In genomic region chr2:170657821-170658221, GRCm38 (mm10) we compare ENCODE assay signal across 13 mouse cellular contexts. TPM values are rescaled to one million over a fixed set of nuclear protein-coding genes. Genes with fewer than 3 reads are reported as not detected.
DNase-seq lines count a peak whose midpoint lies in the region; ATAC-seq and TF ChIP-seq lines count a peak whose summit lies in the region.
"Had no signal": no experiment of that assay in that cellular context is flagged by ENCODE, and none has a peak within 500 bp of the region (broad histone marks: within the 10 kb centered on the region; RNA-seq: fewer than 3 reads in every experiment).

No protein-coding gene starts in this region.

- no peak overlapping the region for H3K27ac ChIP-seq in embryonic facial prominence, embryonic 14.5 days (replicated peaks; ENCODE audit: low read depth, low read length)
- no peak overlapping the region for H3K27ac ChIP-seq in hindbrain, postnatal 0 days
- peak overlapping the region; percentile 75 for H3K27ac ChIP-seq in neural tube, embryonic 13.5 days (replicated peaks)

- WGBS in embryonic facial prominence, embryonic 14.5 days, result 6% methylated on average over 7 of the region's 7 CpGs
- WGBS in hindbrain, postnatal 0 days, result 3% methylated on average over 7 of the region's 7 CpGs
- WGBS in neural tube, embryonic 13.5 days, result 2% methylated on average over 7 of the region's 7 CpGs

- no peaks in the 10 kb centered on the region for H3K27me3 ChIP-seq in embryonic facial prominence, embryonic 14.5 days (replicated peaks; ENCODE audit: control insufficient read depth, insufficient read depth, low read length)
- no peaks in the 10 kb centered on the region for H3K27me3 ChIP-seq in hindbrain, postnatal 0 days (ENCODE audit: insufficient read depth, low read length)
- no peaks in the 10 kb centered on the region for H3K27me3 ChIP-seq in neural tube, embryonic 13.5 days
- H3K27me3 ChIP-seq: megakaryocyte, embryonic 14.5 days had no signal

- peak overlapping the region; percentile 27 for H3K4me2 ChIP-seq in embryonic facial prominence, embryonic 14.5 days (ENCODE audit: low read depth, low read length)
- H3K4me2 ChIP-seq in hindbrain, postnatal 0 days (ENCODE audit: low read depth, low read length), result 0 out of 2 replicates have a peak overlapping the region, but pooled peaks have one; percentile 5
- peak overlapping the region; percentile 24 for H3K4me2 ChIP-seq in neural tube, embryonic 13.5 days
- H3K4me2 ChIP-seq: liver, embryonic 11.5 days had no signal

- H3K4me1 ChIP-seq in embryonic facial prominence, embryonic 14.5 days (ENCODE audit: control insufficient read depth, insufficient read depth, low read length), result peaks cover 10% of the 10 kb centered on the region
- no peaks in the 10 kb centered on the region for H3K4me1 ChIP-seq in hindbrain, postnatal 0 days (ENCODE audit: insufficient read depth, low read length)
- peaks cover 62% of the 10 kb centered on the region for H3K4me1 ChIP-seq in neural tube, embryonic 13.5 days (replicated peaks)
- H3K4me1 ChIP-seq: megakaryocyte, embryonic 14.5 days had no signal

- H3K36me3 ChIP-seq in embryonic facial prominence, embryonic 14.5 days (ENCODE audit: control insufficient read depth, insufficient read depth, low read length), result no peaks in the 10 kb centered on the region
- H3K36me3 ChIP-seq in hindbrain, postnatal 0 days (ENCODE audit: insufficient read depth, low read length), result no peaks in the 10 kb centered on the region
- H3K36me3 ChIP-seq in neural tube, embryonic 13.5 days, result no peaks in the 10 kb centered on the region

- no peak for ATAC-seq in embryonic facial prominence, embryonic 14.5 days (ENCODE audit: low read depth)
- no peak for ATAC-seq in hindbrain, postnatal 0 days
- ATAC-seq in neural tube, embryonic 13.5 days (ENCODE audit: low read depth), result no peak

- no peak overlapping the region for H3K4me3 ChIP-seq in embryonic facial prominence, embryonic 14.5 days (ENCODE audit: low read depth, low read length)
- no peak overlapping the region for H3K4me3 ChIP-seq in hindbrain, postnatal 0 days (ENCODE audit: low read length)
- no peak overlapping the region for H3K4me3 ChIP-seq in neural tube, embryonic 13.5 days
- H3K4me3 ChIP-seq: megakaryocyte, embryonic 14.5 days had no signal

- no peaks in the 10 kb centered on the region for H3K9me3 ChIP-seq in embryonic facial prominence, embryonic 14.5 days (ENCODE audit: control insufficient read depth, low read length)
- H3K9me3 ChIP-seq in hindbrain, postnatal 0 days (ENCODE audit: low read length), result no peaks in the 10 kb centered on the region
- no peaks in the 10 kb centered on the region for H3K9me3 ChIP-seq in neural tube, embryonic 13.5 days

- TF ChIP-seq CTCF in hindbrain, postnatal 0 days (IDR thresholded peaks at IDR 0.05; ENCODE audit: low read depth), result no peak

- intact Hi-C loops in left cerebral cortex, postnatal 4 days (cut with DNase I), result no loop called here

- peak; percentile 7 for DNase-seq in left cerebral cortex, postnatal 4 days
- no peak for DNase-seq in left cerebral cortex, adult 8-10 months (ENCODE audit: low spot score in 2 of 2)
- DNase-seq in embryonic facial prominence, embryonic 14.5 days (ENCODE audit: low spot score), result peak; percentile 72
- DNase-seq in hindbrain, postnatal 0 days (ENCODE audit: low spot score), result no peak
- no peak for DNase-seq in urinary bladder, adult 18-20 months (ENCODE audit: low spot score in 2 of 2)
- no peak for DNase-seq in frontal cortex, adult 2 months (ENCODE audit: extremely low spot score in 1 of 2, low spot score in 1 of 2)
- no peak for DNase-seq in adrenal gland, adult (ENCODE audit: inconsistent age in 2 of 2, low spot score in 1 of 2)
- DNase-seq: B cell, adult 2 months; heart, postnatal 10 days; kidney, postnatal 4 days had no signal

- no peak overlapping the region for H3K9ac ChIP-seq in embryonic facial prominence, embryonic 14.5 days (ENCODE audit: low read depth, low read length)
- no peak overlapping the region for H3K9ac ChIP-seq in hindbrain, postnatal 0 days (replicated peaks; ENCODE audit: low read length)
- H3K9ac ChIP-seq in neural tube, embryonic 13.5 days, result peak overlapping the region; percentile 17

RNA-seq across cellular contexts. Expression of gene 4930470P17Rik, which starts 56.0 kb away (rescaled TPM):
- total RNA-seq in left cerebral cortex, postnatal 4 days (2021), result not detected
- total RNA-seq in left cerebral cortex, adult 8-10 months (2022), result not detected
- polyA plus RNA-seq in embryonic facial prominence, embryonic 14.5 days (2014; fragmentation: Nextera tagmentation; extraction: Ambion mirVana), result not detected in 2 replicates
- total RNA-seq in hindbrain, postnatal 0 days (2014; rRNA removed), result not detected in 2 replicates
- 0.21 and 0.26 TPM in 2 replicates for polyA plus RNA-seq in hindbrain, postnatal 0 days (2015; fragmentation: Nextera tagmentation; extraction: Ambion mirVana)
- not detected in 2 replicates for polyA plus RNA-seq in neural tube, embryonic 13.5 days (2015; fragmentation: Nextera tagmentation; extraction: Ambion mirVana)
- polyA plus RNA-seq in frontal cortex, adult 2 months (2012; rRNA removed), result not detected in 2 replicates
- total RNA-seq: heart, postnatal 10 days had no signal
- polyA plus RNA-seq: liver, embryonic 11.5 days had no signal

Comparison
In these comparisons a context has a peak if more than half of its experiments do, and no peak if none do; other contexts are left out.
1. DNase-seq: peak in left cerebral cortex, postnatal 4 days (single experiment) and embryonic facial prominence, embryonic 14.5 days (single experiment); none in left cerebral cortex, adult 8-10 months (0 of 2), hindbrain, postnatal 0 days (single experiment), urinary bladder, adult 18-20 months (0 of 2), frontal cortex, adult 2 months (0 of 2) and adrenal gland, adult (0 of 2).
2. Peak in every context shown above with its lines, with median percentiles within 50 percentile points of each other: H3K4me2 ChIP-seq.